Mouse (Mus musculus) stomach, embryonic 16.5 days (tissue): ENCODE data around the gene Rln1. TPM values are rescaled to one million over a fixed set of nuclear protein-coding genes. Genes with fewer than 3 reads are reported as not detected.

Experiments
- ATAC-seq: fragments of 200-750 bp; cut with Nextera tagmentation; 2 replicates; pipeline ENCODE4 v1.8.0; 2017; ENCODE audit warnings: moderate number of reproducible peaks, moderate TSS enrichment; ENCODE audit not compliant: insufficient read depth, low FRiP score
- H3K27ac ChIP-seq: fragments of 300-500 bp; sonication (generic); 2 replicates; pipeline ENCODE4 v1.5.1; 2014; ENCODE audit warnings: low read length
- H3K27me3 ChIP-seq: fragments of 300-500 bp; sonication (generic); 2 replicates; pipeline ENCODE4 v1.6.1; 2014; ENCODE audit warnings: low read length, control low read depth, mixed read lengths; ENCODE audit not compliant: control insufficient read depth, insufficient read depth
- H3K36me3 ChIP-seq: fragments of 300-500 bp; sonication (generic); 2 replicates; pipeline ENCODE4 v1.6.1; 2014; ENCODE audit warnings: low read length; ENCODE audit not compliant: control insufficient read depth, insufficient read depth
- H3K4me1 ChIP-seq: fragments of 300-500 bp; sonication (generic); 2 replicates; pipeline ENCODE4 v1.6.1; 2014; ENCODE audit warnings: low read length, control low read depth, mixed read lengths; ENCODE audit not compliant: control insufficient read depth, insufficient read depth
- H3K4me2 ChIP-seq: fragments of 300-500 bp; sonication (generic); 2 replicates; pipeline ENCODE4 v1.6.1; 2014; ENCODE audit warnings: low read depth, low read length, mixed read lengths
- H3K4me3 ChIP-seq: fragments of 300-500 bp; sonication (generic); replicated peaks from 2 replicates; pipeline ENCODE4 v1.5.1; 2014; ENCODE audit warnings: mild to moderate bottlenecking, low read length
- H3K9ac ChIP-seq: fragments of 300-500 bp; sonication (generic); 2 replicates; pipeline ENCODE4 v1.6.1; 2014; ENCODE audit warnings: low read length
- H3K9me3 ChIP-seq: fragments of 300-500 bp; sonication (generic); replicated peaks from 2 replicates; pipeline ENCODE4 v1.6.1; 2016; ENCODE audit warnings: low read length, control low read depth; ENCODE audit not compliant: control insufficient read depth
- WGBS: fragments of 180-500 bp; shearing (Covaris S2); extraction: QIAGEN DNeasy Blood & Tissue Kit; methylation state at CpG from one replicate; pipeline ENCODE4 v1.1.7; 2014; 5-methylcytosine and 5-hydroxymethylcytosine counted together
- polyA plus RNA-seq: library from polyadenylated mRNA; unstranded; fragments of >200 nt; fragmentation: Nextera tagmentation; extraction: Ambion mirVana; gene quantifications from 2 replicates; pipeline ENCODE4 v1.2.1, GENCODE M21; 2015

Rln1 gene
- polyA plus RNA-seq, 1 experiment from 2014 or later = 0.44 TPM

DNA sequence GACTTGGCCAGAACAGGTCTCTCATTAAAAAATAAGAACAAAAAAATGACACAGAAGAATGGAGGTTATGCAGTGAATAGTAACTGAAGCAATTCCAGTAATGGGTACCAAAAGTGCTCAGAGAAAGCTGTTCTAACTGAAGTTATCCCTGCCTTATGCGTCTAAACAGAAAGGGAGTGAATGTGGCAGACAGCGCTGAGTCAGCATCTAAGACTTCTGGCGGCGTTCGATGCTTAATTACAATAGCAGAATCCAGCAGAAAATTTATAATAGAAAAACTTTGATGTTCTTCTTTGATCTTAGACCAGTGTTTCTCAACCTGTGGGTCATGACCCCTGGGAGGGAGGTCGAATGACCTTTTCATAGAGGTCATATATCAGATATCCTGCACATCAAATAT, 11.2 kb upstream of the Rln1 start:
- no peak overlapping the region for H3K4me3 ChIP-seq
- H3K9ac ChIP-seq = no peak overlapping the region
- ATAC-seq = no peak
- no peak overlapping the region for H3K4me2 ChIP-seq
- H3K27me3 ChIP-seq = no peaks in the 10 kb centered on the region
- H3K9me3 ChIP-seq = no peaks in the 10 kb centered on the region
- no peaks in the 10 kb centered on the region for H3K4me1 ChIP-seq
- H3K27ac ChIP-seq = no peak overlapping the region
- 78% methylated on average over 6 of the region's 6 CpGs for WGBS
- H3K36me3 ChIP-seq = no peaks in the 10 kb centered on the region

DNA sequence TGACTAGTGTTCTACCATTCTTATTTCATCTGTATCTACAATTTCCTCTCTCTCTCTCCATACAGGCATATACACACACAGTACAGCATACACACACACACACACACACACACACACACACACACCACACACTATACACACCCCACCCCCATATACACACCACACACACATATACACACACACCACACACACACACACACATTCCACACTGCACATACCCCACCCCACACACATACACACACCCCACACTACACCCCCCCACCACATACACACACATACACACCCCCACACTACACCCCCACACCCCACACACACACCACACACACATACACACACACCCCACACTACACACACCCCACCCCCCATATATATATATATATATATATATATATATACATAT, 10.4 kb upstream of the Rln1 start:
- Histone ChIP-seq H3K4me3 (no peak overlapping the region), H3K27ac (no peak overlapping the region), H3K36me3 (no peaks in the 10 kb centered on the region), H3K9me3 (no peaks in the 10 kb centered on the region), H3K27me3 (no peaks in the 10 kb centered on the region), H3K4me1 (no peaks in the 10 kb centered on the region), H3K9ac (no peak overlapping the region), H3K4me2 (no peak overlapping the region)
- ATAC-seq = no peak

DNA sequence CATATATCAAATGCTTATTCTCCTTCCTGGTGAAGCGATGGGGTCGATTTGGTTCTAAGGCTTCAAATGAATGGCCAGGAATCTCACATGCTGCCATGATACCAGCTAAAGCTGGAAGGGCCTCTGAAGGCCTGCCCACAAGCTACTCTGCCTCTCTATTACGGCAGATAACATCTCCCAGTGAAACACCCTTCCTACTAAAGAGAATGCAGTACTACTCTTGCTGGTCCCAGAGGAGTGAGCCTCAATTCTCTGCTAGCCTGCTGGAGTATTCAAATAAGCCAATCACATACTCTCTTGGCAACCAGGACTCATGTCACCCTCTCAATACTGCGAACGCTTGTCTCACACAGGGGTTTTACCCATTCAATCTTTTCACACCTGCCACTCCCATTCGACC, 7.8 kb upstream of the Rln1 start:
- H3K9ac ChIP-seq = no peak overlapping the region
- no peaks in the 10 kb centered on the region for H3K27me3 ChIP-seq
- no peak overlapping the region for H3K4me3 ChIP-seq
- 73% methylated on average over 6 of the region's 6 CpGs for WGBS
- no peaks in the 10 kb centered on the region for H3K9me3 ChIP-seq
- no peaks in the 10 kb centered on the region for H3K36me3 ChIP-seq
- H3K27ac ChIP-seq = no peak overlapping the region
- no peaks in the 10 kb centered on the region for H3K4me1 ChIP-seq
- ATAC-seq = no peak
- no peak overlapping the region for H3K4me2 ChIP-seq

DNA sequence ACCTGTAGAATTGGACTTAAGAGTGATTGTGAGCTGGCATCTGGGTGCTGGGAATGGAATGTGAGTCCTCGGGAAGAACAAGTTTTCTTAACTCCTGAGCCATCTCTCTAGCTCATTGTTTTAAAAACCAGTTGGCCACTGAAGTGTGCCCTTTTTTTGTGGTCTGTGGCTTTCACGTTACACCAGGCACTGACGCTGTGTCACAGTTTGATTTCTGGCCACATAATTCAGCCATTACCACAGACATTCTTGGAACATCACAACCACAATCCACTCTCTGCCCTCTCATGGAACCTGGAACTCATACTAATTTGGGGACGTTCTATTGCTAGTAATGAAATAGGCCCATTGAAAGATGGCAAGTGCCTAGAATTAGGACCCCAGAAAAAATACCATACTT, 6.6 kb upstream of the Rln1 start:
- H3K4me2 ChIP-seq = no peak overlapping the region
- no peak for ATAC-seq
- H3K36me3 ChIP-seq = no peaks in the 10 kb centered on the region
- 79% methylated on average over 4 of the region's 4 CpGs for WGBS
- no peak overlapping the region for H3K27ac ChIP-seq
- no peaks in the 10 kb centered on the region for H3K4me1 ChIP-seq
- H3K4me3 ChIP-seq = no peak overlapping the region
- no peaks in the 10 kb centered on the region for H3K9me3 ChIP-seq
- H3K9ac ChIP-seq = no peak overlapping the region
- no peaks in the 10 kb centered on the region for H3K27me3 ChIP-seq

DNA sequence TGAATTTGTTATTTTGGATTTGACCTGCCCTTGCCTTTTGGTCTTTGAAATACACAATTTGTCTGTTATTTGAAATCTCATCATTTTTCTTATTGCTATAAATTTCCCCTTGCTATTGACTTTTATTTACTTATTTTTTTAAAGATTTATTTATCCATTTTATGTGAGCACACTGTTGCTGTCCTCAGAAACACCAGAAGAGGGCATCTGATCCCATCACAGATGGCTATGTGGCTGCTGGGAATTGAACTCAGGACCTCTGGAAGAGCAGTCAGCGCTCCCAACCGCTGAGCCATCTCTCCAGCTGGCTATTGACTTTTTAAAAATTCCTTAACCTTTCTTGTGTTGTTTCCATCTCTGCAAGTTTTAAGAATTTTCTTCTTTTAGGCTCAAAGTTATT, 2.2 kb upstream of the Rln1 start:
- ATAC-seq = no peak
- Histone ChIP-seq H3K9me3 (no peaks in the 10 kb centered on the region), H3K4me2 (no peak overlapping the region), H3K9ac (no peak overlapping the region), H3K4me1 (peaks cover 8% of the 10 kb centered on the region), H3K27ac (no peak overlapping the region), H3K4me3 (no peak overlapping the region), H3K27me3 (no peaks in the 10 kb centered on the region), H3K36me3 (no peaks in the 10 kb centered on the region)
- WGBS = 83% methylated on average over 2 of the region's 2 CpGs

DNA sequence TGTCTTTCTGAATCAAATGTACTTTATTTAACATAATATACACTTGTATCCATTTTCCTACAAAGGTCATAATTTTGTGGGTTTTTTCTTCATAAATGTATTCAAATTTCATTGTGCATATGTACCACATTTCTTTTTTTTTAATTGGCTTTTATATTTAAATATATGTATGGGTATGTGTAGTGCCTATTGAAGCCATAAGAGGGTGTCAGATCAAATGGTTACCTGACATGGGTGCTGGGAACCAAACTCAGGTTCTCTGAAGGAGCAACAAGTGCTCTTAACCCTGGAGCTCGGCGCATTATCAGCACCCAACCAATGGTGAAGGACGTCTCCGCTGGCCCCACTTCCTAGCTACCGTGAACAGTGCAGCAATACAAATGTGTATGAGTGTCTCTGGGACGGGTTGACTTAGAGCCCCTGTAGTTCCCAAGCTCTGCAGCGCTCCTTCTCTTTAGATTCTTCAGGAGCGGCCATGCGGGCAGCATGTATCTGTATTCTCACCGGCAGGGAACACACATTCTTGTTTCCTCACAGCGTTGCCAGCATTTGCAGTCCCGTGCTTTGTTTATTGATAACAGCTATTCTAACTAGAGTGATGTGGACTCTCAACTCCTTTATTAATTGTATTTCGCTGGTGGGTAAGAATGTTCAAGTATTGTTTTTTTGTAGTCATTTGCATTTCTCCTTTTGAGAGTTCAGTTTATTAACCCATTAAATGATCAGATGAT, 7.5 kb downstream of the Rln1 start:
- Histone ChIP-seq H3K9me3 (no peaks in the 10 kb centered on the region), H3K4me3 (no peak overlapping the region), H3K4me2 (no peak overlapping the region), H3K9ac (no peak overlapping the region), H3K4me1 (peaks cover 2% of the 10 kb centered on the region), H3K27ac (no peak overlapping the region), H3K36me3 (no peaks in the 10 kb centered on the region), H3K27me3 (no peaks in the 10 kb centered on the region)
- 84% methylated on average over 13 of the region's 13 CpGs for WGBS
- no peak for ATAC-seq

DNA sequence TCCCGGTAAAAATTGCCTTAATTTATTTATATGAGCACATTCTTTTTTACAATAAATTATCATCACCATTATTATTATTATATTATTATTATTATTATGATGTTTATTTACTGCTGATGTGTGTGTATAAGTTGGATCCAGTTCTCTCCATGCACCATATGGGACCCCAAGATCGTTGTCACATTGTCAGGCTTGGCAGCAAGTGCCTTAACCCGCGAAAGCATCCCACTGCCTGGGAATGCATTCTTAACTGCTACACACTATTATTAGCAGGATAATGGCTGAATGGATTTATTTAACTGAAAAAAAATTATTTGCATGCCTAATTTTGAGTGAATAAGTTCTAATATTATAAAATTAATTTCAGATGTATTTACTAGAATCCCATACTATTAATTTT, 8.1 kb downstream of the Rln1 start:
- peaks cover 2% of the 10 kb centered on the region for H3K4me1 ChIP-seq
- H3K9ac ChIP-seq = no peak overlapping the region
- no peak for ATAC-seq
- H3K27ac ChIP-seq = no peak overlapping the region
- no peaks in the 10 kb centered on the region for H3K9me3 ChIP-seq
- no peak overlapping the region for H3K4me3 ChIP-seq
- no peaks in the 10 kb centered on the region for H3K27me3 ChIP-seq
- H3K4me2 ChIP-seq = no peak overlapping the region
- H3K36me3 ChIP-seq = no peaks in the 10 kb centered on the region
- 86% methylated on average over 4 of the region's 4 CpGs for WGBS

- H3K9me3 ChIP-seq = no peaks in the 10 kb centered on the region
- 46% methylated on average over 9 of the region's 9 CpGs for WGBS
- H3K4me3 ChIP-seq = peak overlapping the region; percentile 46
- no peak overlapping the region for H3K27ac ChIP-seq
- H3K9ac ChIP-seq = peak overlapping the region; percentile 39
- H3K4me2 ChIP-seq = peak overlapping the region; percentile 73
- no peak for ATAC-seq
- no peaks in the 10 kb centered on the region for H3K36me3 ChIP-seq
- no peaks in the 10 kb centered on the region for H3K27me3 ChIP-seq
- H3K4me1 ChIP-seq = peaks cover 2% of the 10 kb centered on the region
These were observed 8.7 kb downstream of the Rln1 start for GRCm38 (mm10) chr19:29325852-29326180.

- Histone ChIP-seq H3K4me3 (peak within 1 kb of the TSS; percentile 46), H3K9me3 (no peaks in the 10 kb centered on the region), H3K27ac (no peak within 1 kb of the TSS), H3K9ac (peak within 1 kb of the TSS; percentile 70), H3K27me3 (no peaks in the 10 kb centered on the region), H3K36me3 (no peaks in the 10 kb centered on the region), H3K4me2 (peak within 1 kb of the TSS; percentile 73), H3K4me1 (peaks cover 2% of the 10 kb centered on the region)
- ATAC-seq = peak; percentile 98
- 3% methylated on average over 31 of the region's 31 CpGs for WGBS
These were observed 9.2 kb downstream of the Rln1 start, which contains the start of gene Insl6 for GRCm38 (mm10) chr19:29325053-29325851. Gene Insl6 (minus strand): TSS chr19:29325356.
